Mouse (Mus musculus): ENCODE results near the gene Capn15.

DNA sequence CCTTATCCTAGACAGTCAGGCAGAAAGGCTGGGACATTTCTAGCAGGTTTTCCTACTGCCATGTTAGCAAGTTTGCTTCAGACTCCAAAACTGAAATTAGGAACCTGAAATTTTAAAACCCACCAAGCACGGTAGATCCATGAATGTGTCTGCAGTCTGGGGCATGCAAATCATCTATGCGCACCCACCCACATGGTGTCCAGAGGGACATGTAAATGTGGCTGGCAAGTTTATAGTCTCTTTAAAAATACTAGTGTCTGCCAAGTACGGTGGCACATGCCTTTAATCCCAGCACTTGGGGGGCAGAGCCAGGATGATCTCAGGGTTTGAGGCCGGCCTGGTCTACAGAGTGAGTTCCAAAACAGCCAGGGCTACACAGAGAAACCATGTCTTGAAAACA, 42.7 kb upstream of the Capn15 start:
- no peak for TF ChIP-seq CTCF (IDR thresholded peaks at IDR 0.05; ENCODE audit: low read depth, low read length)
- no peak for TF ChIP-seq POLR2A (IDR thresholded peaks at IDR 0.05; ENCODE audit: borderline replicate concordance, low read depth, low read length)
